Mouse (Mus musculus): Measurements from ENCODE around the gene Nxn. TPM values are rescaled to one million over a fixed set of nuclear protein-coding genes. Genes with fewer than 3 reads are reported as not detected.
"Not testable (repeated sequence)": the region's sequence is repeated elsewhere in the genome, so short reads cannot be mapped to it uniquely, and the experiment has no call there.

Gene Nxn
- total RNA-seq, 2 experiments from 2014 or later: 26.3 to 37.3 TPM

- peak; percentile 89 to 90 for DNase-seq
- intact Hi-C loops (cut with DNase I): no loop called here
Measured at GRCm38 (mm10) chr11:76242901-76243810, 155.8 kb downstream of the Nxn start, which contains the start of the genes Mrm3 and Glod4. Gene Mrm3 (plus strand): TSS chr11:76243715. Gene Glod4 (minus strand): TSS chr11:76243725.

- no peak for DNase-seq
- intact Hi-C loops (cut with DNase I): no loop called here
Measured at GRCm38 (mm10) chr11:76239750-76240149, 159.2 kb downstream of the Nxn start.

- intact Hi-C loops (cut with DNase I): no loop called here
- DNase-seq: no peak
Measured at GRCm38 (mm10) chr11:76236136-76236535, 162.8 kb downstream of the Nxn start.

GRCm38 (mm10) chr11:76225051-76225450 is 173.9 kb downstream of the Nxn start:
- no peak for DNase-seq
- intact Hi-C loops (cut with DNase I): loop anchor here (10.0 kb wide), 1 partner anchor 440 kb away; no protein-coding TSS in a partner anchor

- no peak for DNase-seq
- intact Hi-C loops (cut with DNase I): loop anchor here (10.0 kb wide), 1 partner anchor 440 kb away; no protein-coding TSS in a partner anchor
Measured at GRCm38 (mm10) chr11:76224631-76225030, 174.3 kb downstream of the Nxn start.

GRCm38 (mm10) chr11:76217390-76217800 is 181.5 kb downstream of the Nxn start, which contains the start of the genes Dbil5 and Gemin4:
Gene Dbil5 (plus strand): TSS chr11:76217608.
Gene Gemin4 (minus strand): TSS chr11:76217664.
- peak; percentile 92 to 94 for DNase-seq
- intact Hi-C loops (cut with DNase I): no loop called here

- intact Hi-C loops (cut with DNase I): no loop called here
- peak in 1 of 2 experiments; percentile 30 for DNase-seq
Measured at GRCm38 (mm10) chr11:76216681-76217389, 182.1 kb downstream of the Nxn start.

GRCm38 (mm10) chr11:76216049-76216540 is 182.8 kb downstream of the Nxn start:
- intact Hi-C loops (cut with DNase I): no loop called here
- DNase-seq: no peak

GRCm38 (mm10) chr11:76215011-76215410 is 183.9 kb downstream of the Nxn start:
- intact Hi-C loops (cut with DNase I): no loop called here

GRCm38 (mm10) chr11:76213841-76214240 is 185.1 kb downstream of the Nxn start:
- DNase-seq: no peak
- intact Hi-C loops (cut with DNase I): no loop called here

More at GRCm38 (mm10) chr11:76215011-76215410, 183.9 kb downstream of the Nxn start:
- no peak for DNase-seq

- DNase-seq: peak in 1 of 2 experiments; percentile 25
- intact Hi-C loops (cut with DNase I): not testable (repeated sequence)
Measured at GRCm38 (mm10) chr11:76211595-76211994, 187.3 kb downstream of the Nxn start.

- DNase-seq: no peak
- intact Hi-C loops (cut with DNase I): no loop called here
Measured at GRCm38 (mm10) chr11:76210228-76210985, 188.5 kb downstream of the Nxn start.

Other genes with a start within 250 kb of the Nxn start
- gene Vps53, start 219.5 kb downstream of the Nxn start, total RNA-seq (2021): 10 to 100 TPM; 20.2 TPM
- 1 to 10 TPM; 1.8 TPM for gene Fam57a, start 219.5 kb downstream of the Nxn start, total RNA-seq (2021)
- not detected for gene Dbil5, start 181.5 kb downstream of the Nxn start, total RNA-seq (2021)
- 1 to 10 TPM; 1.6 to 4.0 TPM for gene Gemin4, start 181.5 kb downstream of the Nxn start, total RNA-seq (2021)
- 10 to 100 TPM; 11.0 to 13.9 TPM for gene Mrm3, start 155.4 kb downstream of the Nxn start, total RNA-seq (2021)
- 10 to 100 TPM; 16.6 to 17.2 TPM for gene Glod4, start 155.4 kb downstream of the Nxn start, total RNA-seq (2021)
- 10 to 100 TPM; 34.3 to 36.2 TPM for gene Timm22, start 7.8 kb upstream of the Nxn start, total RNA-seq (2021)
- 10 to 100 TPM in 1 of 2 experiments, 1 to 10 TPM in 1; 8.2 to 12.7 TPM for gene Abr, start 223.2 kb upstream of the Nxn start, total RNA-seq (2021)

Measured in gastrocnemius, postnatal 36 days (tissue).